Mouse (Mus musculus) liver, embryonic 12.5 days (tissue): ENCODE measurements at regions not wholly inside any gene's neighbourhood (a gene's known extent, or its start where the extent isn't known, plus 50 kb on each side); places are given as distances from the start of the nearest gene placed in this dataset.

Source experiments
- ATAC-seq: fragments of 200-750 bp; cut with Nextera tagmentation; 2 replicates; pipeline ENCODE4 v1.8.0; 2017; ENCODE audit warnings: moderate number of reproducible peaks, mild to moderate bottlenecking, moderate library complexity
- H3K27ac ChIP-seq: fragments of 300-500 bp; sonication (generic); 2 replicates; pipeline ENCODE4 v1.5.1; 2016; ENCODE audit warnings: mild to moderate bottlenecking
- H3K27me3 ChIP-seq: fragments of 300-500 bp; sonication (generic); replicated peaks from 2 replicates; pipeline ENCODE4 v1.6.1; 2016; ENCODE audit warnings: mild to moderate bottlenecking, moderate library complexity
- H3K36me3 ChIP-seq: fragments of 300-500 bp; sonication (generic); 2 replicates; pipeline ENCODE4 v1.6.1; 2016; ENCODE audit warnings: mild to moderate bottlenecking, moderate library complexity
- H3K4me1 ChIP-seq: fragments of 300-500 bp; sonication (generic); 2 replicates; pipeline ENCODE4 v1.6.1; 2016
- H3K4me2 ChIP-seq: fragments of 300-500 bp; sonication (generic); 2 replicates; pipeline ENCODE4 v1.6.1; 2016; ENCODE audit warnings: mild to moderate bottlenecking, moderate library complexity
- H3K4me3 ChIP-seq: fragments of 300-500 bp; sonication (generic); 2 replicates; pipeline ENCODE4 v1.5.1; 2016; ENCODE audit warnings: mild to moderate bottlenecking, moderate library complexity
- H3K9ac ChIP-seq: fragments of 300-500 bp; sonication (generic); 2 replicates; pipeline ENCODE4 v1.6.1; 2016; ENCODE audit warnings: mild to moderate bottlenecking, moderate library complexity
- H3K9me3 ChIP-seq: fragments of 300-500 bp; sonication (generic); replicated peaks from 2 replicates; pipeline ENCODE4 v1.6.1; 2016; ENCODE audit warnings: mild to moderate bottlenecking, moderate library complexity
- WGBS: fragments of 180-500 bp; shearing (Covaris S2); methylation state at CpG from one replicate; pipeline ENCODE4 v1.1.7; 2016; ENCODE audit not compliant: insufficient replicate concordance; 5-methylcytosine and 5-hydroxymethylcytosine counted together

GRCm38 (mm10) chr15:97455672-97456071 is 208.6 kb upstream of the Amigo2 start:
- Histone ChIP-seq H3K27ac (no peak overlapping the region), H3K36me3 (no peaks in the 10 kb centered on the region), H3K4me3 (no peak overlapping the region), H3K9ac (no peak overlapping the region), H3K4me2 (no peak overlapping the region), H3K27me3 (peaks cover 16% of the 10 kb centered on the region; the same call in 1 of the 2 replicates), H3K9me3 (no peaks in the 10 kb centered on the region), H3K4me1 (peaks cover 9% of the 10 kb centered on the region)
- 20% methylated on average over 5 of the region's 5 CpGs for WGBS
- no peak for ATAC-seq

GRCm38 (mm10) chr15:97449724-97450123 is 202.6 kb upstream of the Amigo2 start:
- no peak overlapping the region for H3K4me3 ChIP-seq
- WGBS, result 73% methylated on average over 3 of the region's 3 CpGs
- no peaks in the 10 kb centered on the region for H3K9me3 ChIP-seq
- no peak overlapping the region for H3K9ac ChIP-seq
- ATAC-seq, result no peak
- no peaks in the 10 kb centered on the region for H3K36me3 ChIP-seq
- H3K4me2 ChIP-seq, result no peak overlapping the region
- no peak overlapping the region for H3K27ac ChIP-seq
- no peaks in the 10 kb centered on the region for H3K4me1 ChIP-seq
- no peaks in the 10 kb centered on the region for H3K27me3 ChIP-seq

DNA sequence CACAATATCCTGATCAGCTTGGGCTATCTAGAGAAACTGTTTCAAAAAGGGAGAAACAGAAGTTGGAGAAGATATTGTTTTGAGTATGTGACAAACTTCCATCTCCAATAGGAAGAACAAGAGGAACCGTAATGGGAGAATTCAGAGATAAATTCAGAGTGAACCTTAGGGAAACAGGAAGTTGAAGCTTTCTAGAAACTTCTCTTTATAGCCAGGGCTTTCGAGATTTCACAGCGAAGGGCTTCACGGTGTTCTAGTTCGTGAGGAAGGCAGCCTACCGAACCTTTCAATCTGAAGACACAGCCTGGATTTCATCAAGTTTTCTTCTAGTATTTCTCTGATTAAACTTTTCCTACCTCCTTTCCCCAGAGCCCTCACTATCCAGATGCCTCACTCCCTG is 201.9 kb upstream of the Amigo2 start:
- Histone ChIP-seq H3K27ac (no peak overlapping the region), H3K4me1 (no peaks in the 10 kb centered on the region), H3K27me3 (no peaks in the 10 kb centered on the region), H3K4me2 (no peak overlapping the region), H3K9me3 (no peaks in the 10 kb centered on the region), H3K9ac (no peak overlapping the region), H3K4me3 (no peak overlapping the region), H3K36me3 (no peaks in the 10 kb centered on the region)
- ATAC-seq, result no peak
- WGBS, result 47% methylated on average over 6 of the region's 6 CpGs

DNA sequence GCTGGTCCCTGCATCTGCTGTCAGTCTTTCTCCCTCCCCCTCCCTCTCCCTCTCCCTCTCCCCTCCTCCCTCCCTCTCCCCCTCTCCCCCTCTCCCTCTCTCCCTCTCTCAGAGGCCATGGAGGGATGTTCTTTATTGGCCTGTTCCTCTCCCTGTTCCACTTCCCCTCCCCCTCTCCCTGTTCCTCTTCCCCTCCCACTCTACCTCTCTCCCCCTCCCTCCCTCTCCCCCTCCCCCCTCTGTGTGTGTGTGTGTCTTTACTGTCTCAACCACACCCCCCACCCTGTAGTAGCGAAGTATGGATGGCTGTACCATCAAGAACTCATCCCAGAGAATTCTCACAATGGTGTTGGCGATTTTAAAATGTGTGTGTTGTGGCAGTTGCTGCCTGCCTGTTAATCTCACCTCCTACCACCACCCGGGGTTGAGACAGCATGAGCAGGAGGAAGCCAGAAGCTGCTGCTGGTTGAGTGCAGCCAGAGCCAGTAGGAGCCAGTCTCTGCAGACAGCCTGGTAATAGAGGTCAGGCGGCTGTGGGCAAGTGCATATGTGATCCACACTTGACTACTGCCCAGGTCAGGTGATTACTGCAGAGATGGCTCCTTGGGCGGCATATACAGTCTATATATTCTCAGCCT is 201.3 kb upstream of the Amigo2 start:
- ATAC-seq, result no peak
- no peak overlapping the region for H3K4me2 ChIP-seq
- no peaks in the 10 kb centered on the region for H3K27me3 ChIP-seq
- H3K9me3 ChIP-seq, result no peaks in the 10 kb centered on the region
- H3K27ac ChIP-seq, result no peak overlapping the region
- 42% methylated on average over 5 of the region's 5 CpGs for WGBS
- no peak overlapping the region for H3K4me3 ChIP-seq
- H3K4me1 ChIP-seq, result no peaks in the 10 kb centered on the region
- H3K36me3 ChIP-seq, result no peaks in the 10 kb centered on the region
- H3K9ac ChIP-seq, result no peak overlapping the region

GRCm38 (mm10) chr15:97446181-97446580 is 199.1 kb upstream of the Amigo2 start:
- H3K36me3 ChIP-seq, result no peaks in the 10 kb centered on the region
- H3K4me2 ChIP-seq, result no peak overlapping the region
- H3K9ac ChIP-seq, result no peak overlapping the region
- H3K4me1 ChIP-seq, result no peaks in the 10 kb centered on the region
- H3K4me3 ChIP-seq, result no peak overlapping the region
- no peak for ATAC-seq
- H3K27ac ChIP-seq, result no peak overlapping the region
- no peaks in the 10 kb centered on the region for H3K27me3 ChIP-seq
- H3K9me3 ChIP-seq, result no peaks in the 10 kb centered on the region
- 77% methylated on average over 9 of the region's 9 CpGs for WGBS

GRCm38 (mm10) chr15:97438235-97438760 is 191.2 kb upstream of the Amigo2 start:
- Histone ChIP-seq H3K4me2 (no peak overlapping the region), H3K9ac (no peak overlapping the region), H3K9me3 (no peaks in the 10 kb centered on the region), H3K36me3 (no peaks in the 10 kb centered on the region), H3K4me3 (no peak overlapping the region), H3K27me3 (no peaks in the 10 kb centered on the region), H3K4me1 (no peaks in the 10 kb centered on the region), H3K27ac (no peak overlapping the region)
- WGBS, result 72% methylated on average over 5 of the region's 5 CpGs
- no peak for ATAC-seq
